Mouse (Mus musculus): ENCODE results near the gene Gpld1.

DNA sequence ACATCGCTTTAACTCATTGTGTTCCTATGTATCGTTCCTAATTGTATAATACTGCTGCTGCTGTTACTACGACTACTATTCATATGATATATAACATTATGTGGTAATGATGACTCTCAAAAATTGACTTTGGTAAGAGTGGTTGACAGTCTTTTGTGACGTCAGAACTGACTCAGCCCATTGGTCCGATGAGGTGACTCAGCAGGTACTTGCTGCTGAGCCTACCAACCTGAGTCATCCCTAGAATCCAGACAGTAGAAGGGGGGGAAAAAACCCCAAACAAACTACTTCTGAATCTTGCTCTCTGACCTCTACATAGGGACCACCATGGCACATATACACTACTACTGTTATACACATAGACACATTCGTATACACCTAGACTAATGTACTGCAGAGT is 5.9 kb downstream of the Gpld1 start:
- TF ChIP-seq POLR2A (IDR thresholded peaks at IDR 0.05; ENCODE audit: insufficient read length, low read depth), result no peak
- TF ChIP-seq MAX (IDR thresholded peaks at IDR 0.05; ENCODE audit: low read depth), result no peak
- TF ChIP-seq POLR2AphosphoS2 (IDR thresholded peaks at IDR 0.05; ENCODE audit: insufficient read length, low read depth), result no peak
- TF ChIP-seq MYOG (IDR thresholded peaks at IDR 0.05; ENCODE audit: control insufficient read depth in 1 of 3, insufficient read depth in 1 of 3, insufficient read length in 2 of 3, low read depth in 2 of 3), result no peak
- TF ChIP-seq CEBPB (IDR thresholded peaks at IDR 0.05; ENCODE audit: insufficient read depth, poor library complexity, severe bottlenecking), result no peak
